Mouse (Mus musculus) heart, adult 2 months (tissue): Measurements from ENCODE around the gene Cyp4f18. TPM values are rescaled to one million over a fixed set of nuclear protein-coding genes. Genes with fewer than 3 reads are reported as not detected.
"Not testable (repeated sequence)": the region's sequence is repeated elsewhere in the genome, so short reads cannot be mapped to it uniquely, and the experiment has no call there.

Experiments
- DNase-seq, 2 experiments: peaks; one replicate each; pipeline ENCODE4 v3.0.0; 2021
- H3K27ac ChIP-seq: fragments of 200-600 bp; 2 replicates; pipeline ENCODE4 v1.8.1; 2022
- H3K27me3 ChIP-seq: fragments of 200-500 bp; 2 replicates; pipeline ENCODE4 v1.6.1; 2012; ENCODE audit warnings: mild to moderate bottlenecking, low read length, inconsistent platforms, mixed read lengths; ENCODE audit not compliant: control insufficient read depth, insufficient read depth
- H3K36me3 ChIP-seq: fragments of 200-500 bp; 2 replicates; pipeline ENCODE4 v1.6.1; 2012; ENCODE audit warnings: low read length, inconsistent platforms; ENCODE audit not compliant: control insufficient read depth, insufficient read depth
- H3K4me1 ChIP-seq: fragments of 200-500 bp; 2 replicates; pipeline ENCODE4 v1.6.1; 2011; ENCODE audit warnings: low read length; ENCODE audit not compliant: control insufficient read depth, insufficient read depth
- H3K4me3 ChIP-seq: fragments of 200-600 bp; 2 replicates; pipeline ENCODE4 v1.8.1; 2022
- H3K79me2 ChIP-seq: fragments of 200-500 bp; replicated peaks from 2 replicates; pipeline ENCODE4 v1.6.1; 2012; ENCODE audit warnings: mild to moderate bottlenecking, inconsistent platforms, low read length, moderate library complexity, mixed read lengths; ENCODE audit not compliant: control insufficient read depth, insufficient read depth
- H3K9ac ChIP-seq: fragments of 200-500 bp; 2 replicates; pipeline ENCODE4 v1.6.1; 2012; ENCODE audit warnings: low read depth, mild to moderate bottlenecking, control low read depth, inconsistent platforms, low read length, mixed read lengths
- CTCF ChIP-seq: fragments of 200-600 bp; IDR thresholded peaks from 2 replicates; pipeline ENCODE4 v1.8.1; 2022; ENCODE audit warnings: antibody characterized with exemption, mild to moderate bottlenecking, moderate library complexity
- EP300 ChIP-seq: fragments of 200-500 bp; IDR thresholded peaks from 2 replicates; pipeline ENCODE4 v1.6.1; 2011; ENCODE audit warnings: low read depth, low read length, control low read depth; ENCODE audit not compliant: insufficient read depth
- POLR2A ChIP-seq: fragments of 200-500 bp; IDR thresholded peaks from 2 replicates; pipeline ENCODE4 v1.6.1; 2011; ENCODE audit warnings: mild to moderate bottlenecking, low read depth, low read length, control low read depth; ENCODE audit not compliant: insufficient read depth
- WGBS: fragments of 180-500 bp; shearing (Covaris S2); methylation state at CpG from one replicate; pipeline ENCODE4 v1.1.7; 2018; 5-methylcytosine and 5-hydroxymethylcytosine counted together
- intact Hi-C: fragments of 180-260 bp; cut with DNase I; formaldehyde crosslinking; loops from one replicate; pipeline ENCODE4 v1.15.1; 2025
- polyA plus RNA-seq: library from polyadenylated mRNA; depleted of rRNA; stranded (reverse); fragments of >200 nt; gene quantifications from 2 replicates; pipeline ENCODE4 v1.2.3, GENCODE M21; 2012
- total RNA-seq, 2 experiments: library from RNA; stranded (reverse); gene quantifications; 2 replicates each; pipeline ENCODE4 v1.2.3; 2021

The Cyp4f18 gene
- total and polyA plus RNA-seq, 3 experiments, result 1.2 to 5.2 (median 1.4) TPM

- Histone ChIP-seq H3K27me3 (no peaks in the 10 kb centered on the region), H3K36me3 (no peaks in the 10 kb centered on the region), H3K4me3 (no peak overlapping the region), H3K9ac (no peak overlapping the region), H3K4me1 (no peaks in the 10 kb centered on the region), H3K79me2 (no peaks in the 10 kb centered on the region), H3K27ac (no peak overlapping the region)
- TF ChIP-seq EP300 (no peak), POLR2A (no peak), CTCF (no peak)
- 39% methylated on average over 2 of the region's 2 CpGs for WGBS
- DNase-seq, result no peak
- intact Hi-C loops, result no loop called here
These were observed 10.4 kb upstream of the Cyp4f18 start for GRCm38 (mm10) chr8:72019816-72020215.

- H3K4me3 ChIP-seq, H3K4me1 ChIP-seq, H3K79me2 ChIP-seq, H3K27ac ChIP-seq, H3K9ac ChIP-seq, intact Hi-C loops, H3K27me3 ChIP-seq, H3K36me3 ChIP-seq, DNase-seq: not testable (repeated sequence)
- 58% methylated on average over 1 of the region's 1 CpGs for WGBS
These were observed 9.6 kb upstream of the Cyp4f18 start for GRCm38 (mm10) chr8:72019022-72019421.

- WGBS, result 71% methylated on average over 2 of the region's 2 CpGs
- TF ChIP-seq POLR2A (no peak), EP300 (no peak), CTCF (no peak)
- DNase-seq, result peak; percentile 38 to 66
- Histone ChIP-seq H3K9ac (no peak overlapping the region), H3K4me3 (no peak overlapping the region), H3K36me3 (no peaks in the 10 kb centered on the region), H3K27ac (no peak overlapping the region), H3K4me1 (no peaks in the 10 kb centered on the region), H3K79me2 (no peaks in the 10 kb centered on the region), H3K27me3 (no peaks in the 10 kb centered on the region)
- intact Hi-C loops, result no loop called here
These were observed 8.7 kb upstream of the Cyp4f18 start for GRCm38 (mm10) chr8:72018141-72018540.

- DNase-seq, result peak in 1 of 2 experiments; percentile 33
- H3K79me2 ChIP-seq, H3K4me1 ChIP-seq, H3K27me3 ChIP-seq, intact Hi-C loops, H3K9ac ChIP-seq, H3K36me3 ChIP-seq, H3K27ac ChIP-seq, H3K4me3 ChIP-seq: not testable (repeated sequence)
- WGBS, result 32% methylated on average over 2 of the region's 2 CpGs
These were observed 7.9 kb upstream of the Cyp4f18 start for GRCm38 (mm10) chr8:72017339-72017738.

- H3K79me2 ChIP-seq, H3K4me1 ChIP-seq, H3K36me3 ChIP-seq, H3K9ac ChIP-seq, intact Hi-C loops, H3K27me3 ChIP-seq, H3K4me3 ChIP-seq, H3K27ac ChIP-seq: not testable (repeated sequence)
- DNase-seq, result peak; percentile 38 to 49
- WGBS, result 48% methylated on average over 6 of the region's 6 CpGs
These were observed 4.2 kb upstream of the Cyp4f18 start for GRCm38 (mm10) chr8:72013506-72014228.

- no peaks in the 10 kb centered on the region; the same call in 1 of the 2 replicates for H3K4me1 ChIP-seq
- H3K27me3 ChIP-seq, result no peaks in the 10 kb centered on the region
- H3K4me3 ChIP-seq, result no peak overlapping the region
- no peaks in the 10 kb centered on the region for H3K36me3 ChIP-seq
- intact Hi-C loops, result no loop called here
- WGBS, result 42% methylated on average over 3 of the region's 3 CpGs
- TF ChIP-seq CTCF, result no peak
- TF ChIP-seq POLR2A, result no peak
- no peak for TF ChIP-seq EP300
- H3K27ac ChIP-seq, result no peak overlapping the region
- no peak overlapping the region for H3K9ac ChIP-seq
- DNase-seq, result peak; percentile 38 to 62
- no peaks in the 10 kb centered on the region for H3K79me2 ChIP-seq
These were observed 1.2 kb downstream of the Cyp4f18 start for GRCm38 (mm10) chr8:72008134-72008641.
